Mouse (Mus musculus) heart, embryonic 10.5 days (tissue): Measurements from ENCODE around the gene Pirb. TPM values are rescaled to one million over a fixed set of nuclear protein-coding genes. Genes with fewer than 3 reads are reported as not detected.
"Not testable (repeated sequence)": the region's sequence is repeated elsewhere in the genome, so short reads cannot be mapped to it uniquely, and the experiment has no call there.

Experiments
- DNase-seq: peaks from one replicate; pipeline ENCODE4 v3.0.0-alpha.2; 2017; ENCODE audit warnings: low spot score
- H3K27ac ChIP-seq: fragments of 300-500 bp; sonication (generic); 2 replicates; pipeline ENCODE4 v1.5.1; 2016; ENCODE audit warnings: mild to moderate bottlenecking
- H3K27me3 ChIP-seq: fragments of 300-500 bp; sonication (generic); 2 replicates; pipeline ENCODE4 v1.6.1; 2016; ENCODE audit warnings: mild to moderate bottlenecking; ENCODE audit not compliant: poor library complexity, insufficient read depth, severe bottlenecking
- H3K36me3 ChIP-seq: fragments of 300-500 bp; sonication (generic); 2 replicates; pipeline ENCODE4 v1.6.1; 2016; ENCODE audit warnings: mild to moderate bottlenecking, moderate library complexity
- H3K4me1 ChIP-seq: fragments of 300-500 bp; sonication (generic); 2 replicates; pipeline ENCODE4 v1.6.1; 2016; ENCODE audit warnings: mild to moderate bottlenecking
- H3K4me3 ChIP-seq: fragments of 300-500 bp; sonication (generic); 2 replicates; pipeline ENCODE4 v1.5.1; 2016; ENCODE audit warnings: mild to moderate bottlenecking, moderate library complexity
- H3K9me3 ChIP-seq: fragments of 300-500 bp; sonication (generic); 2 replicates; pipeline ENCODE4 v1.6.1; 2016; ENCODE audit warnings: mild to moderate bottlenecking, moderate library complexity
- WGBS: fragments of 180-500 bp; shearing (Covaris S2); methylation state at CpG from one replicate; pipeline ENCODE4 v1.1.7; 2016; 5-methylcytosine and 5-hydroxymethylcytosine counted together
- polyA plus RNA-seq: library from polyadenylated mRNA; unstranded; fragments of >200 nt; fragmentation: Nextera tagmentation; extraction: Ambion mirVana; gene quantifications from 2 replicates; pipeline ENCODE4 v1.2.1, GENCODE M21; 2016

The Pirb gene
- 0.05 and 0.16 TPM in 2 replicates for polyA plus RNA-seq

- DNase-seq, H3K27ac ChIP-seq, H3K36me3 ChIP-seq, H3K4me1 ChIP-seq, H3K9me3 ChIP-seq, H3K27me3 ChIP-seq, H3K4me3 ChIP-seq: not testable (repeated sequence)
- WGBS: 54% methylated on average over 1 of the region's 3 CpGs
Observed at GRCm38 (mm10) chr7:3720268-3720667, at the start of gene Pirb. Gene Pirb (minus strand): TSS chr7:3720391.

- WGBS: no CpG with 5 or more reads among the region's 1 CpGs
- H3K4me3 ChIP-seq, H3K27ac ChIP-seq, DNase-seq, H3K9me3 ChIP-seq, H3K27me3 ChIP-seq, H3K36me3 ChIP-seq, H3K4me1 ChIP-seq: not testable (repeated sequence)
Observed at GRCm38 (mm10) chr7:3732675-3733074, 12.5 kb upstream of the Pirb start.

GRCm38 (mm10) chr7:3725459-3725858 lies 5.3 kb upstream of the Pirb start:
- not testable (repeated sequence) for H3K4me1 ChIP-seq, H3K9me3 ChIP-seq, H3K27ac ChIP-seq, DNase-seq, H3K27me3 ChIP-seq, H3K36me3 ChIP-seq, H3K4me3 ChIP-seq

- Histone ChIP-seq H3K36me3 (no peaks in the 10 kb centered on the region), H3K27me3 (no peaks in the 10 kb centered on the region), H3K27ac (no peak overlapping the region), H3K4me3 (no peak overlapping the region), H3K9me3 (no peaks in the 10 kb centered on the region), H3K4me1 (no peaks in the 10 kb centered on the region)
- DNase-seq: no peak
- 35% methylated on average over 1 of the region's 1 CpGs for WGBS
Observed at GRCm38 (mm10) chr7:3715249-3715648, 4.9 kb downstream of the Pirb start.

GRCm38 (mm10) chr7:3712264-3712942 lies 7.8 kb downstream of the Pirb start:
- 39% methylated on average over 5 of the region's 5 CpGs for WGBS
- Histone ChIP-seq H3K27ac (no peak overlapping the region), H3K9me3 (no peaks in the 10 kb centered on the region), H3K4me1 (no peaks in the 10 kb centered on the region), H3K4me3 (no peak overlapping the region), H3K36me3 (peaks cover 8% of the 10 kb centered on the region; the same call in 1 of the 2 replicates), H3K27me3 (no peaks in the 10 kb centered on the region)
- DNase-seq: no peak

GRCm38 (mm10) chr7:3709000-3709399 lies 11.2 kb downstream of the Pirb start:
- H3K9me3 ChIP-seq: no peaks in the 10 kb centered on the region
- H3K27ac ChIP-seq: no peak overlapping the region
- no peak overlapping the region for H3K4me3 ChIP-seq
- DNase-seq: no peak
- 74% methylated on average over 1 of the region's 1 CpGs for WGBS
- H3K36me3 ChIP-seq: peaks cover 39% of the 10 kb centered on the region
- peaks cover 8% of the 10 kb centered on the region for H3K4me1 ChIP-seq
- no peaks in the 10 kb centered on the region for H3K27me3 ChIP-seq

GRCm38 (mm10) chr7:3708447-3708980 lies 11.7 kb downstream of the Pirb start:
- not testable (repeated sequence) for H3K4me1 ChIP-seq, DNase-seq, H3K9me3 ChIP-seq

GRCm38 (mm10) chr7:3707568-3708413 lies 12.4 kb downstream of the Pirb start:
- no peak for DNase-seq
- peaks cover 39% of the 10 kb centered on the region for H3K36me3 ChIP-seq
- H3K4me3 ChIP-seq: no peak overlapping the region
- 32% methylated on average over 7 of the region's 7 CpGs for WGBS
- H3K27me3 ChIP-seq: no peaks in the 10 kb centered on the region
- no peak overlapping the region for H3K27ac ChIP-seq
- H3K4me1 ChIP-seq: peaks cover 8% of the 10 kb centered on the region
- no peaks in the 10 kb centered on the region for H3K9me3 ChIP-seq

More at GRCm38 (mm10) chr7:3708447-3708980, 11.7 kb downstream of the Pirb start:
- WGBS: 44% methylated on average over 5 of the region's 5 CpGs
- H3K36me3 ChIP-seq: peaks cover 39% of the 10 kb centered on the region
- not testable (repeated sequence) for H3K27me3 ChIP-seq, H3K4me3 ChIP-seq, H3K27ac ChIP-seq

GRCm38 (mm10) chr7:3707027-3707426 lies 13.2 kb downstream of the Pirb start:
- H3K4me3 ChIP-seq: no peak overlapping the region
- DNase-seq: no peak
- 54% methylated on average over 4 of the region's 4 CpGs for WGBS
- H3K4me1 ChIP-seq: peaks cover 8% of the 10 kb centered on the region
- peaks cover 39% of the 10 kb centered on the region for H3K36me3 ChIP-seq
- H3K27me3 ChIP-seq: no peaks in the 10 kb centered on the region
- H3K9me3 ChIP-seq: no peaks in the 10 kb centered on the region
- H3K27ac ChIP-seq: no peak overlapping the region

- H3K27ac ChIP-seq: 0 out of 2 replicates have a peak overlapping the region, but pooled peaks have one; percentile 94
- peak overlapping the region; percentile 77 for H3K4me3 ChIP-seq
- H3K36me3 ChIP-seq: peaks cover 41% of the 10 kb centered on the region
- 69% methylated on average over 11 of the region's 11 CpGs for WGBS
- no peaks in the 10 kb centered on the region for H3K27me3 ChIP-seq
- no peaks in the 10 kb centered on the region for H3K9me3 ChIP-seq
- no peak for DNase-seq
- H3K4me1 ChIP-seq: peaks cover 8% of the 10 kb centered on the region
Observed at GRCm38 (mm10) chr7:3706343-3706934, 13.8 kb downstream of the Pirb start.

- H3K36me3 ChIP-seq: peaks cover 46% of the 10 kb centered on the region
- peak overlapping the region; percentile 94; the same call in 1 of the 2 replicates for H3K27ac ChIP-seq
- peaks cover 8% of the 10 kb centered on the region for H3K4me1 ChIP-seq
- no peak for DNase-seq
- no peaks in the 10 kb centered on the region for H3K9me3 ChIP-seq
- 43% methylated on average over 6 of the region's 6 CpGs for WGBS
- peak overlapping the region; percentile 77 for H3K4me3 ChIP-seq
- no peaks in the 10 kb centered on the region for H3K27me3 ChIP-seq
Observed at GRCm38 (mm10) chr7:3705911-3706310, 14.3 kb downstream of the Pirb start.

GRCm38 (mm10) chr7:3705461-3705860 lies 14.7 kb downstream of the Pirb start:
- 9% methylated on average over 7 of the region's 7 CpGs for WGBS
- DNase-seq, H3K27me3 ChIP-seq, H3K9me3 ChIP-seq, H3K4me1 ChIP-seq: not testable (repeated sequence)
- Histone ChIP-seq H3K4me3 (peak overlapping the region; percentile 77), H3K27ac (peak overlapping the region; percentile 94), H3K36me3 (peaks cover 50% of the 10 kb centered on the region)

GRCm38 (mm10) chr7:3704475-3704874 lies 15.7 kb downstream of the Pirb start:
- no peaks in the 10 kb centered on the region for H3K27me3 ChIP-seq
- H3K4me3 ChIP-seq: peak overlapping the region; percentile 77
- no peaks in the 10 kb centered on the region for H3K9me3 ChIP-seq
- H3K36me3 ChIP-seq: peaks cover 59% of the 10 kb centered on the region
- WGBS: 0% methylated on average over 20 of the region's 20 CpGs
- H3K4me1 ChIP-seq: peaks cover 8% of the 10 kb centered on the region
- peak overlapping the region; percentile 94 for H3K27ac ChIP-seq
- no peak for DNase-seq
